Mouse (Mus musculus) spleen, adult 12 weeks (tissue): ENCODE data around the gene Dlgap1.

Experiments used
- DNase-seq: peaks from one replicate; pipeline ENCODE4 v3.0.0; 2022; ENCODE audit warnings: low spot score

Gene Dlgap1

DNA sequence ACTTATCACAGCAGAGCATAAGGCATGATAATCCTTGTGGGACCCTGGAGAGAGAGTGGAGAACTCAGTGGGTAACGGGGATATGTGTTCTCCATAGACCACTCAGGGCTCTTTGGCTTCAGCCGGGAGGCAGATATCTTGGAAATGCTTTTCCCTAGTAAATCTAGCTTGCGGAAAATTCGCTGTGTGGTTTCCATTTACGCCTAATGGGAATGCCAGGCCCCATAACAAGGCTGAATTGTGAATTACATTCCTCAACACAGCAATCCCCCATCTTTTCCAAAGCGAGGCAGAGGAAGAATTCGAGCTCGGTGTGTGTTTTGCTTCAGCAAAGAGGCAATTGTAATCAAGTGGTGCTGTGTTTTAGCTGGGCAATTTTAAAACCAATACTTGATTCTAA lies 372.4 kb downstream of the Dlgap1 start:
- no peak for DNase-seq

DNA sequence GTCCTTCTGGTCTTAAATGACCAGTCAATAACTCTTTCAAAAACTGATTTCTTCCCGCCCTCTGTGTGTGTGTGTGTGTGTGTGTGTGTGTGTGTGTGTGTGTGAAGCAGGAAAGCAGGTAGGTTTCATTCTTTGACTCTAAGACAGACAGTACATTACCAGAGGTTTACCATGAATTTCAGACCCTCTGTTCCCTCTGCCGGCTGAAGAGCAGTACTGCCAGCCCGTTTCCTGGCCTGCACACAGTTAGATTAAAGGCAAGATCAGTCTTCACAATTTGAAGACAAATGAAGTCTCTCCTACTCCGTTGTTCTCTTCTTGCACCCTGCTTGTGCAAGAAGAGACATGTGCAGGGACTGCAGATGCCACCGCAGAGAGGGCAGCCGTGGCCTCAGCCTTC lies 373.0 kb downstream of the Dlgap1 start:
- no peak for DNase-seq

DNA sequence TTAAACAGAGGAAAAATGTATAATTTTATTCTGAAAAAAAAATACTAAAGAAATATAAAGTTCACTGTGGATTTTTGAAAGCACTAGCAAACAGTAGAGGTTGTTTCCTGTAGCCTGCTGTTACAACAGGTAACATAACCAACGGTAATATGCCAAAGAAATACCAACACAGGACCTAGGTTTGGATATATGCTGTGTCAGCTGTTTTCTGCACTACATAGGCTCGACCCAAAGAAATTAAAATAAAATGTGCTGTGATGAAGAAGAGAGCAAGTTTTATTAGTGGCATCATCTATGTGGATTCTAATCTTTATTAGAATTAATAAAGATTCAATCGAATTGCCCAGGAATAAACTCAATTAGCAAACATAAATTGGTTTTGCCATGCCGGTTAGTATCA lies 378.5 kb downstream of the Dlgap1 start:
- no peak for DNase-seq

DNA sequence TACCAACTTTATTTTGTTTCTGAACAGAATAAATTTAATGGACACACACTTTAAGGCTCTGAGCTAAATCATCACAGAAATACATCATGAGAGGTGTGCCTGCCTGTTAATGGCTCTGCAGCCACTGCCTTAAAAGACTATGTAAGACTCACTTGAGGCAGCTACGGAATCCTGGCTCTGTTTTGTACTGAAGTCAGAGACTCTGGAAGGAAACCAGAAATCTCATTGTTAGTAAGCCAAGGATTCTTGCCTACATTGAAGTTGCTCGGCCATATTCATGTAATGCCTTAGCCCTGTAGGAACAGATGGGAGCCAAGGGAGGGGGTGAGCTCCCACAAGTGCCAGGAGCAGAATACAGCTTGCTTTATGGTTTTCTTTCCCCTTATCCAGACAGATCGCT lies 394.7 kb downstream of the Dlgap1 start:
- DNase-seq = no peak

DNA sequence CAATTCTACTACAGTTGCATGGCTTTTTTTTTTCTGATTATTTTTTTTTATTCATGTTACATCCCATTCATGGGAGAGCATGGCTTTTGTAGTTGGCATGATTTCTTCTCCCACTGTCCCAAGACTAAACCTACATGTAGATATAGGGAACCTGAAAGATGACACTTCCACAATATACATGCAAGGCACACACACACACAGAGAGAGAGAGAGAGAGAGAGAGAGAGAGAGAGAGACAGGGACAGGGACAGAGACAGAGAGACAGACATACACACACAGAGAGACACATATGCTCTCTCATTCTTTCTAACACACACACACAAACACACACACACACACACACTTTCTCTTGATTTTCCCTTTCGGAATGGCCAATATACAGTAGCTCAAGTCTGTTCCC lies 395.1 kb downstream of the Dlgap1 start:
- DNase-seq = no peak

DNA sequence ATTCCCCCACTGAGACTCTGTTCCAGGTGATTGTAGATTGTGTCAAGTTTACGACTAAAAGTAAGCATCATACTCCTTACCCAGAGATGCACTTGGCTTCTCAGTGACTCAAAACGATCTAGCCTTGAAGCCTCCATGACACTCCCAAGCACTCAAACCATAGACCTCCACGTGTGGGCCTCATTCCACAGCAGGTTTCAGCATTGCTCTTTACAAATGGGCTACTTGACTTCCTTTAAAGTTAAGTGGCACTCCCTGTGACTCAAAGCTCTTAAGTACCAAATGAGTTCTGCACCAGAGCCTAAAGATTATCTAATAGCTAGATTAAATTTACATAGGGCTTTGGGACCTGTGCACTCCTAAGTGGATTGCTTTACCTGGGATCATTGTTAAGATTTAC lies 400.3 kb downstream of the Dlgap1 start:
- DNase-seq = no peak

DNA sequence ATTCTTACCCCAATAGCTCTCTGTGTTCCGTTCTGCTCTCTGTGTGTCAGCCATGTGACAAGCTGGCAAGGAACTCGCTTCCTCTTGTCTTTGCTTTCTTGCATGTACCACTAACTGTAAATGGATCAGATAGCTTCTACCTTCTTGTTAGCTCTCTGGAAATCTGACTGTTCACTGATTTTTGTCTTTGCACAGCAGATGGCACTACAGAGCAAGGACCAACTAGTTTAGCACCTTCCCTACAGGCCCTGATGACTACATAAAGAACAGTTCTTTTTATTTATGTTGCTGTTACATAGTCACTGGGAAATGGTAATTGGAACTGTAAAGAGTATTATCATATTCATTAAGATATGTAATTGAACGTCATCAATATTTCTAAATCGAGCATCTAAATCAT lies 408.1 kb downstream of the Dlgap1 start:
- DNase-seq = no peak

DNA sequence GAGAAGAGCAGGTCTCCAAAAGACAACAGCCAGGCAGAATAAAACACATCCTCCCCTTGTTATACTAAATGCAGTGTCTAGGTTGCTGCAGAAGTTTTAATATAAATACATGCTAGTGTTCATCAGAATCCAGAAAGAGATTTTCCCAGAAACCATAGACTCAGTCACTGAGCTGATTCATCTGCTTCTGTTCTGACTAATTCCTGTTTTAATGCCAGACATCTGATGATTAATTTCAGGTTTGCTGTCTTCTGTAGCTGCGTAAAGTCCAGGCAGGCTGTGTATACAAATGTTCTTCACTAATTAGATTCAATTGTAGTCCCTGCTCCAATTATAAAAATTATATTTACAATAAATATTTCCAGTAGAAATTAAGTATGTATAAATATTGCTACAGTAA lies 419.6 kb downstream of the Dlgap1 start:
- no peak for DNase-seq

DNA sequence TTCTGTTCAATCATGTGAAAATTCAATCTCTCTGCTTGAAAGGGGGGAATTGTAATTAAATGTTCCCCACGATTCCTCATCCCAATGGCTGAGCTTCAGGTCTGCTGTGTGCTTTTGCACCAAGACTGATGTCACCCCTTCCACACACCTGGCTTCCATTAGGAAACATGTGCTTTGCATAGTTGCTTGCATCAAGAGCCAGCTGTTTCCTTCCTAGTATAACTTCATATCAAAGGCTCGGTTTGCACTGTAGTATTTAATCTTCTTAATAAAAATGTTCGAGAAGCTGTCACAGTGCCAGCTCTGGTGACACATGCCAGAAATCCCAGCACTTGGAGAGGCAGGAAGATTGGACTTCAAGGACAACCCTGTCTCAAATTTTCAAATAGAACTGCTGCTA lies 428.3 kb downstream of the Dlgap1 start:
- DNase-seq = no peak

DNA sequence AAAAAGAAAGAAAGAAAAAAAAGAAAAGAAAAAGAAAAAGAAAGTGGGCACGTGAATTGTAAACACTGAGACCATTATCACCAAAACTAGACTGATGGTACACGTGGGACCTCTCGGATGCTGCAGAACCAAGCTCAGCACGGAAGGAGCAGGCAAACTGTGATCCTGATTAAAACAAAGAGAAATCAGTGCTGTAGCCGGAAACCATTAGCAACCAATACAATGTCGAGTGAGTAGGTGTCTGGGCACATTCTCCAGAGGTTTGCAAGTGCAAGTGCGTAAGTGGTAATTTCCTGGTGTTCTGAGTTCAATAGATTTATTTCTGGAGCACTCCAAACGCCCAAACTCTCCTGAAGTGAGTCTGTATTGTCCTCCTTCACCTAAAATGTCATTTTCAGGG lies 428.8 kb downstream of the Dlgap1 start:
- DNase-seq = no peak

DNA sequence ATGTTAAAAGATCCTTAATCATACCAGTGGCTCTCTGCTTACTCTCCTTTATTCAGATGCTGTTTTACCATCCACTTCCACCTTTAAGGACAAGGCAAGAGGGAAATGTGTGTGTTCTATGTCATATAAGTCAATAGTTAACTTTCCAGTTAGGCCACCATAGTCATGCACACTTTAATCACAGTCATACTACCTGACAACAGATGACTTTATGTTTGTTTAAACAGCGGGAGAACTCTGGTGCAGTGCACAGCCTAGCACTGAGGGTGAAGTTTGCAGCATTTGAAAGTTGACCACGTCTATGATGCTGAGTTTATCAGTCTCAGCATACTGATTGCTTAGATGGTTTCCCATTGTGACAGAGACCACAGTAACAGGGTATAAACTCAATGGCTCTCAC lies 433.0 kb downstream of the Dlgap1 start:
- DNase-seq = no peak

DNA sequence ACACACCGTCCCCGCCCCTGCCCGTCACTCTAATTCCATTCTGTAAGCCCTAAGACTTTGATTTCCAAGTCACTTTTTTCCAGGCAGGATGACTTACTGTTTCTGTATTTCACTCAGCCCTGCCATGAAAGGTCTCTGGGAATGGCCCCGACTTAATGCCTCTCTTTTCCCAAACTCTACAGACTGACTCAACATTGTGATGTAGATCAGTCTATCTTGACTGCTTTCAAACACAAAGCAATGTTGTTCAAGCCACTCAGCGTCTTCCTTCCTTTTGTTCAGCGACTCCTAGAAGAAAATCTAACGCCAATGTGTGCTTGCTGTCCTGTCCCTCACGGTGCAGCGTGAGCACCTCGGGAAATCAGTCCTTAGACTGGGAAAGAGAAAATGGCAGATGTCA lies 434.9 kb downstream of the Dlgap1 start:
- no peak for DNase-seq

DNA sequence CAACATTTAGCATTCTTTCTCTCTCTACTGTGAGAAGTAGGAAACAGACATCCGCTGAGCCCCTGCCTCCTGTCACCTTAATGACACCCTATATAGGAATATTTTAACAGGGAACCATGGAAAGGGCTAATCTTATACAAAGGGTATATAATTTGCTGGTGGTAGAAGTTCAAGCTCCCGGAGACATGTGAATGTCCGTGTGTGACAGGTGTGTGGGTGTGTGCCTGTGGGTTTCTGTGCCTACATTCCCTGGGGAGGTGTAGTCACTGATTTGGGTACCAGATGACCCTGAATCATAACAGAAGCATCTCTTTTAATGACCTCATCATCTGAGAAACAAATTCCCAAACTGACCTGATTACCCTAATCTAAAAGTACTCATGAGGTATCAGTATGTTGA lies 445.3 kb downstream of the Dlgap1 start:
- no peak for DNase-seq

DNA sequence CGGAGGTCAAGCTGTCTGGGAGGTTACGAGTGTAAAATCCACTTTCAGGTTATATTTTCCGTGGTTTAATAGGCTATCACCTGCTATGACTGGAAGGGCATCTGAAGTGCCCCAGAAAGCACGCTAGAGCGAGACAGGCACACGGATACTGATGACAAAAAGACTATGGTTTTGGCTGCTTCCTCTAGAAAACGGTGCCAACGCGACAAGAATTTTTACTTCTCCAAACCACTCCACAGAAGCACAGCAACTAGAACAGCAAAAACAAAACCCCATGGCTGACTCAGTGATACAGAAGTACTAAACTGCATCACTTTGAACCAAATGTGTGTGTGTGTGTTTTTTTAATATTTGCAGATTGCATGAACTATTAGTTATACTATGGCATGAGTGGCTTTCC lies 459.0 kb downstream of the Dlgap1 start:
- DNase-seq = no peak

DNA sequence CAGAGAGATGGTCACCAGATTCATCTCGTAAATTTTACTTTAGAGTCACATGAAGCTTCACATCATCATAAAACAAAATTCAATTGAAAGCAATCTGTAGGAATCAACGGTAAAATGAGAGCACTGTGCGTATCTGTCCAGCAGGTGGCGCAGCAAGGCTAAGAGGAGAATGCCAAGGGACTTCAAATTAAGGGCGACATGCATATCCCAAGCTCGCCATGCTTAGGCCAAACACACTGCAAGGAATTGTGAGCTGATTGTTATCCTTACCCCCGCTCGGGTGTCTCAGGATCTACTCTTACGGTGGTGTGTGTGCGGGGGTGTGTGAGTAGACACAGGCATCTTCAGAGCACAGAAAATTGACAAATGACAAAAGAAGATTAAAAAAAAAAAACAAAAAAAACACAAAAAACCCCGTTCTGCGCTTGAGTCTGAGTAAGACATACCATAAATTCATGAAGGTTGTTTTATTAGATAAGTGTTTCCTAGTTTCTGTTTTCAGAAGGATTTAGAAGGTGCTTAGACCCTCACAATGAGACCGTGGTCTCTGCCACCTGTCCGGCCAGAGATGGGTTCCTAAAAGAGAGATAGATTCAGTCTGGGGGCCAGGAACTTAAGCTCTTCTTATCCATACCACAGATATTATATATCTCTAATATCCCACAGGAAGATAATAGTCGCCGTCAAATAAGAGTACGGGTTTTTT lies 461.0 kb downstream of the Dlgap1 start:
- DNase-seq = no peak

DNA sequence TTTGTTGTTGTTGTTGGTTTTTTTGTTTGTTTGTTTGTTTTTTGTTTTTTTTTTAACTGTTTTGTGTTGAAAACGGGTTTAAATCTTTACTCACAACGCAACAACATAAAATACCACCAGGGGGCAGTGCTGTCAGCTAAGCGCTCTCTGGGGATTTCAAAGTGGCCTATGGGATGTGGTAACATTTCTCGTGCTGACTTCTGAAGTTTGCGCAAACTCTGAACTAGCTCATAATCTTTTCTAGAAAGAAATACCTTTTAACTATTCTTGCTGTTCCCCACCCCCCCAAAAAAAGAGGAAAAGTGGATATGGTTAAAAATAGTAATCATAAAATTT lies 461.5 kb downstream of the Dlgap1 start:
- DNase-seq = no peak

DNA sequence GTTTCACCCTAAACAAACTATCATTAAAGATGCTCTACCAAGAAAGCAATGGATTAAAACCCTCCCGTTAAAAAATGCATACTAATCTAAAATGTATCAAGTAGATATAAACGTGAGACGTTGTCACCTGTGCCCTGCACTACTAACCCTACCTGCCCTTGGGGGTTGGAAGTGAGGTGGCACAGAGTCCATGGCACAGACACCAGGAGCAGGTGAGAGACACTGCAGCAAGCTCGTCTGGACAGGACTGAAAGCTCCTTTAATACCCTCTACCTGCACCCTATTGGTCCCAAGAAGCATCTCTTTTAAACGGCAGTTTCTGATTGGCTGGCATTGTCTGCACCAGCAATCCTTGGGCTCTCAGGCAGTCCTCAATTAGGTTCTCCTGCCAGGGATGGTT lies 464.0 kb downstream of the Dlgap1 start:
- DNase-seq = no peak

DNA sequence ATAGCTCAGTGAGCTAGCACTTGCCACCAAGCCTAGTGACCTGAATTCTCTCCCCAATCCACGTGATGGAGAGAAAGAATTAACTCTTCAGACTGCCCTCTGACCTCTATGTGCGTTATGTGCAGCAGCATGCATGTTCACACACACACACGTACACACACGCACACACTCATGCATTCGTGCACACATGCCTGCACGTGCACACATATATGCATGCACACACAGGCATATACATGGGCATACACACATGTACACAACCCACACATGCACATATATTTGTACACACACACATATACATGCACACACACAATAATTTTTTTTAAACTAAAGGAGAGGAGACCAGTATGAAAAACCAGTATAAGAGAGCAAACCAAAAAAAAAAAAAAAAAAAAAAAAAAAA lies 465.7 kb downstream of the Dlgap1 start:
- no peak for DNase-seq

DNA sequence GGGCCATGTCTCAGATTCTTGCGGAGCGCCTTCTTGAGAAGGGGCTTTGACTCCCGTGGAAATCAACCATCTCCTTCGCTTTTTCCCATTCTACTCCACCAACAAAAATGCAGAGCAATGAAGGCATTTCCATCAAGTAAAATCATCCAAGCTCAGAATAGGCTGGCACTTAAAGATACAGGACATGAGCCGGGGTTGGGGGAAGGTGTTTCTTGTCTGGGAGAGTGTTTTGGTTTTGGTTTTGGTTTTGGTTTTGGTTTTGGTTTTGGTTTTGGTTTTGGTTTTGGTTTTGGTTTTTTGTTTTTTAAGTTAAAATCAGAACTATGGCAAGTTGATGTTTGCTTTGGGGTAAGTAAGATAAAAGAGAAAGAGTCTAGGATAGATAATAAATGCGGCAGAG lies 466.7 kb downstream of the Dlgap1 start:
- no peak for DNase-seq

DNA sequence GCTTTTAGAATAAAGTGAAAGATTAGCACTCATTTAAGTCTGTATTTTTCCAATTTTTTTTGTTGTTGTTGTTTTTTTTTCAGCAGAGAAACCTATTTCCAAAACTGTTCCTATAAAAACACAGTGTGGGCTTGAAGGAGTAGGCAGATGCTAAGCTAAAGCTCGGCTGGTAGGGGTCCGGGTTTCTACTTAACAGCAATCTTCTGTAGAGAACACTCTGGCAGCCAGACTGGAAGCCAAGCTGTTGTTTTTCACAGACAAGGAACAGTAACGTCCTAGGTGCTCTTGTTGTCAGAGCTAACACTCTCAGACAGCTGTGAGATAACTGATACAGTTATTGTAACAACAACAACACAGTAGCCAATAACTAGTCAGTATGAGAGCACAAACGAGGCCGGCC lies 468.4 kb downstream of the Dlgap1 start:
- no peak for DNase-seq

DNA sequence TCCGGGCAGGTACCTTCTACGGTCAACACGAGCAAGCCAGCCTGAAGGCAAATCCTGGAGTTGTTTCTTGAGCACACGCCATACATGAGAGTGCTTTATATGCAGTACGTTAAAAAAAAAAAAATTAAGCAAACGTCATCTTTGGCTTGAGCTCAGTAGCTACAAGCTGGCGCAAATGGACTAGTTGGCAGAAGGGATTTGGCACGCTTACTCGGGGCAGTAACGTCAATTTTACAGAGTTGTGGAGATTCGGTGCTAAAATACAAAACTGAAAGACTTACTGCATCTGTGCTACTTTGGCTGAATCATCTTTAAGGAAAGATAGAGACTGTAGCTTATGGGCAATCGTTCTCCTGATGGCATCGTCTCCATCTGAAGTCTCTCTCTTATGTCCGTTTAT lies 474.1 kb downstream of the Dlgap1 start:
- DNase-seq = no peak

DNA sequence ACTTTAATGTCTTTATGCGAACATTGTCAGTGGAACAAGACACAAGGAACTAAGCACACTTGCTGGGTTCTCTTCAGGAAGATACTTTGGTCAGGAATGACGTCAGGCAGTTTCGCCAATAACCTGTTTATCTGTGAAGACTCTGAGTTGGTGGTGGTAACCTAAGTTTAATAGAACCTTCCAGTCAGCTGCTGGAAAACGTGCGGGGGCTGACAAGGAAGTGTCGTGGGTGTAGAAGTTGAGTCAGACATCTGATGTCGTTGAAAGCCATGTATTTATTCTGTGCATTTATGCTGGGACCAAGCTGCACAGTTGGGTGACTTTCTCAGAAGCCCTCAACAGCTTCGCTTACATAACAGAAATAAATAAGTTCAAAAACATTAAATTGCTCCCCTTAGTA lies 477.6 kb downstream of the Dlgap1 start:
- DNase-seq = no peak

DNA sequence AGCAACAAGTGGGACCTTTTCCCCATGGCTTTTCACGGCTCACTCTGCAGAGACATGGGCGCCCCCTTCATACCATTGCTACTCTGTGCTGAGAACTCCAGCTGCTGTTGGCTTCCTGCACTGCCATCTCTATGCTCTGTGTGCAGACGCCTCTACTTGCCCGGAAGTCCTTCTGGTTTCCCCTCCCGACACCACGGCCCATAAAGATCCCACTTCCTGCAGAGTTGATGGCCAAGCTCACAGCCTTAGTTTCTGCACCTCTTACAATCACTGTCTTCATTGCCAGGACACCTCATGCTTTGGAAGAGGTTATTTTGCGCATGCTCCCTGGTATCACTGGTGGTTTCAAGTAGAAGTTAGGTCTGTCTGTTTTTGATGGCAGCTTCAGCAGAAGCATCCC lies 486.2 kb downstream of the Dlgap1 start:
- no peak for DNase-seq

DNA sequence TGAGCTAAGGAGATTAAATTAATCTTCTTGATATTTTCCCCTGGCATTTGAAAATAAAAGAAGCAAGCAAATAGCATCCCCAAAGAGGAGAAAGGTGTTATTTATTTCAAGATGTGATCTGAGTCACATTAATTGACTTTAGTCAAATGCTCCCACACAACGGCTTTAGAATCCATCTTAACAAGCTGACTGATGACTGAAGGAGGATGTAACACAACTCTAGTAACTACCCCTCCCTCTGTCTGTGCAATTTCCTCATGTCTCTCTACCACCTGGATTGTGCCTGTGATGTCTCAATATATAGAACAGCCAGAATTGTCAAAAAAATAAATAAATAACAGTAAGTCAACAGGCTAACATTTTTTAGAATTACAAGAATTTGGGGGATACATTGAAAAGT lies 488.2 kb downstream of the Dlgap1 start:
- DNase-seq = no peak

DNA sequence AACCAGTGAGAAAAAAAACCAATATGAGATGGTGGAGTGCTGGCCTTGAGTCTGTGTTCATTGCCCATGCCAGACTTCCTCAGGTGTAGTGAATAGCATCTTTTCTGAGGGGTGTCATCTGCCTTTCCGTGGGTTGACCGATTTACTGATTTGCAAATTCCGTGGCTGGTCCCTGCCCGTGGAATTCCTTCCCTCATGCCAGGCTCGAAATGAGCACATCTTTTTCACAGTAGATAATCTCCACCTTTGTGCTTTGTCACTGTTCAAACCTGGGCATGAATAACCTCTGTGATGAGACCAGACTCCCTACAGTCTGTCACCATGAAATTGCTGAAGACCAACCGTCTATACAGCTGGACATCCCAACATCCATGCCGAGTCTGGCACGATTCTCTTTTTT lies 493.4 kb downstream of the Dlgap1 start:
- no peak for DNase-seq
